Mouse (Mus musculus) right cerebral cortex, adult 18-20 months (tissue): ENCODE data around the gene Slc44a4.
A peak's percentile ranks its signal among the peaks of the same experiment; 100 is the strongest.
"Not testable (repeated sequence)": the region's sequence is repeated elsewhere in the genome, so short reads cannot be mapped to it uniquely, and the experiment has no call there.

Experiments used
- DNase-seq: peaks from one replicate; pipeline ENCODE4 v3.0.0; 2022; ENCODE audit warnings: mixed read lengths

Gene Slc44a4

GRCm38 (mm10) chr17:34962841-34963240 is 48.6 kb downstream of the Slc44a4 start:
- no peak for DNase-seq

GRCm38 (mm10) chr17:34964640-34965049 is 50.4 kb downstream of the Slc44a4 start:
- no peak for DNase-seq

GRCm38 (mm10) chr17:34965627-34966026 is 51.4 kb downstream of the Slc44a4 start:
- DNase-seq: no peak

DNA sequence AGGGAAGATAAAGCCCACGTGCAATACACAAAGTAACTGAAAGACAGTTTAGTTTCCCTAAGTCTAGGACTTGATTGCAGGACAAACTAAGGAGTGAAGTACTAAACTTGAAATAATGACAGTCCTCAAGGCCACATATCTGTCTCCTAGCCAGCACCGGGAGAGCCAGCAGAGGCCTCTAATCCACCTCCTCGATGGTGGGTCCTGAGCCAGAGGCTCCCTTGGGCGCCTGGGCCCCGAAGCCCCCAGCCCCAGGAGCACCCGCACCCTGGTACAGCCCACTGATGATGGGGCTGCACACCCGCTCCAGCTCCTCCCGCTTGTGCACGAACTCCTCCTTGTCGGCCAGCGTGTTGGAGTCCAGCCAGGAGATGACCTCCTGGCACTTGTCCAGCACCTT is 55.6 kb downstream of the Slc44a4 start, which contains the start of gene Gm20481:
Gene Gm20481, plus strand, starts transcription at position 91 of the 400 bp plus-strand sequence.
- not testable (repeated sequence) for DNase-seq

- DNase-seq: not testable (repeated sequence)
Measured at GRCm38 (mm10) chr17:34970850-34971249, 56.6 kb downstream of the Slc44a4 start.

- DNase-seq: not testable (repeated sequence)
Measured at GRCm38 (mm10) chr17:34971694-34972068, 57.4 kb downstream of the Slc44a4 start.

DNA sequence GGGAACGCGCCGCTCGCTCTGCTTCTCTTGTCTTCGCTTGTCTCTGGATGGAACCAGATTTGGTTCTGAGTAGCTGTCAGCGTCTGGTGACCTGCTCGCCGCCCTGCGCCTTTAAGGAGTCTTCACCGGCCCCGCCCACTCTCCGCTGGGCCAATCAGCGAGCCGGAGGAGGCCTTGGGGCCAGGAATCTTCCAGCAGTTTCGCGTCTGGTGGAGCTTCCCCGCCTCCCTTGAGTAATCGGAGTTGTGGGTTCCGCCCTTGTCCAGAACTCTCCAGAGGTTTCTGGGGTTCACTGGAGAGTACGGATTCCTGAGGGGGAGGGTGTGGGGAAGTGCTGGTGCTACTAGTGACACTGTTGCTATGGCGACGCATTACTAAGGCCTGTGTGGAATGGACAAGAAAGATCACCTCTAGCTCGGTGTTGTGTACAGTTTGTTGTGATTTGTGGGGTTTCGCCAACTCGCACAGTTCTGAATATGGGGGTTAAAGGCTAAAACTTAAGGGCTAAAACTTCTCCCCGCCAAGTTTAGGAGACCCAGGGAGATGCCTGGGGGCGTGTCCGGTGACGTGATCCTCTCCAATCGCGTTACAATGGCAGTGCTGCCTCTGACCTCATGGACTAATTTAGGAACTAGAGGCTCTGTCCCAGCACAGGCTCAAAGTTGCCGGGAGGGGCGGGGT is 57.9 kb downstream of the Slc44a4 start, which contains the start of the genes Hspa1a and Hspa1l:
Gene Hspa1a, minus strand, starts transcription at position 88 of the 681 bp plus-strand sequence.
Gene Hspa1l, plus strand, starts transcription at position 635 of the 681 bp plus-strand sequence.
- peak; percentile 78 for DNase-seq

DNA sequence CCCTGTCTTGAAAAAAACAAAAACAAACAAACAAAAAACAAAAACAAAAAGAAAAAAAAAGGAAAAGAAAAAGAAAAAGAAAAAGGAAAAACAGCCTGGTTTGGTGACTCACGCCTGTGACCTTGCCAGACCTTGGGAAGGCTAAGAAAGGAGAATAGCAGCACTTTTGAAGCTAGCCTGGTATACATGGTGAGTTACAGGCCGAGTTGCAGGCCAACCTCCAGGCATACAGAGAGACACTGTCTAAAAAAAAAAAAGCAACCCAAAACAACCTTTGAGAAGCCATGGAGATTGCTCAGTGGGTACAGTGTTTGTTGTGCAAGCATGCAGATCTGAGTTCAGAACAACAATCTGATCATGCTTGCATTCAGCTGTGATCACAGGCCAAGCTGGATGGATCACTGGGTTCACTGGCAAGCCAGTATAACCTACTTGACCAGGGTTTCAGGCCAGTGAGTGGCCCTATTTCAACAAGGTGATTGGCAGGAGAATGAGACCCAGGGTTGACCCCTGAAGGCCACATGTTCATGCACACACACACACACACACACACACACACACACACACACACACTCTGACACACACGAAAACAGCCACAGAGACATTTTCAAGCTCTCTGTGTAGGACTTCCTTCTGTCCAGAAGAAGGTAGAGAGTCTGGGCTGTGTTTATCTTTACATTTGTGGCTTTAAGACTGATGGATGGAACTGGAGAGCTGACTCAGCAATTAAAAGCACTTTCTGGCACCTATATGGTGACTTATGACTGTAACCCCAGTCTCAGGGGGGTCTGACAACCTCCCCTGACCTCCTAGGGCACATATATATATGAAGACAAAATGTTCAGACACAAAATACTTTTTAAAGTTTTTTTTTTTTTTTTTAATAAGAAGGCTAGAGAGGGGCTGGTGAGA is 61.6 kb downstream of the Slc44a4 start:
- DNase-seq: no peak

GRCm38 (mm10) chr17:34977000-34977399 is 62.7 kb downstream of the Slc44a4 start:
- no peak for DNase-seq

DNA sequence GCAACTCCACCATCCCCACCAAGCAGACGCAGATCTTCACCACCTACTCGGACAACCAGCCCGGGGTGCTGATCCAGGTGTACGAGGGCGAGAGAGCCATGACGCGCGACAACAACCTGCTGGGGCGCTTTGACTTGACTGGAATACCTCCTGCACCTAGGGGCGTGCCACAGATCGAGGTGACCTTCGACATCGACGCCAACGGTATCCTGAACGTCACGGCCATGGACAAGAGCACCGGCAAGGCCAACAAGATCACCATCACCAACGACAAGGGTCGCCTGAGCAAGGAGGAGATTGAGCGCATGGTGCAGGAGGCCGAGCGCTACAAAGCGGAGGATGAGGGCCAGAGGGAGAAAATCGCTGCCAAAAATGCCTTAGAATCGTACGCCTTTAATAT is 64.0 kb downstream of the Slc44a4 start:
- no peak for DNase-seq

GRCm38 (mm10) chr17:34979631-34980030 is 65.4 kb downstream of the Slc44a4 start:
- no peak for DNase-seq
